Mouse (Mus musculus): ENCODE measurements around the gene Fam81b.

DNA sequence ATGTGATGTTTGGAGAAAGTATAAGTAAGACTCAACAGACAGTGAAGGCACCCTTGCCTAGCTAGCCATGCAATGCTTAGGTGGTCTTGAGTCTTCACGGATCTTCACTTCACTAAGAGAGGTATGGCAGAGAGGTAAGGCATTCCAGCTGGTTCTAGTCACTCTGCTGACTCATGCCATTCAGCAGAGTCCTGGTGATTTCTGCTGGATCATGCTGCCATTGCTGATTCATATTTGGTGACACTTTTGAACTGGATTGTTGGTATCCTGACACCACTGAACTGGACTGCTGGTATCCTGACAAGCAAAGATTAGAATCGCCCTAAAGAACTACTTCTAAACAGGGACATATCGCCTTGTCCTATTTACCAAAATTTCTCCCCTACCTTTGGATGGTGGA lies 20.3 kb downstream of the Fam81b start:
- TF ChIP-seq CTCF (IDR thresholded peaks at IDR 0.05; ENCODE audit: borderline replicate concordance, insufficient read depth, low read depth, low read length) (no peak), POLR2A (IDR thresholded peaks at IDR 0.05; ENCODE audit: borderline replicate concordance, insufficient read depth, low read length) (no peak)

Data from cerebellum, adult 2 months (tissue).